Mouse (Mus musculus): ENCODE results near the gene Emp3.
A peak's percentile ranks its signal among the peaks of the same experiment; 100 is the strongest.
"Not testable (repeated sequence)": the region's sequence is repeated elsewhere in the genome, so short reads cannot be mapped to it uniquely, and the experiment has no call there.

The Emp3 gene

DNA sequence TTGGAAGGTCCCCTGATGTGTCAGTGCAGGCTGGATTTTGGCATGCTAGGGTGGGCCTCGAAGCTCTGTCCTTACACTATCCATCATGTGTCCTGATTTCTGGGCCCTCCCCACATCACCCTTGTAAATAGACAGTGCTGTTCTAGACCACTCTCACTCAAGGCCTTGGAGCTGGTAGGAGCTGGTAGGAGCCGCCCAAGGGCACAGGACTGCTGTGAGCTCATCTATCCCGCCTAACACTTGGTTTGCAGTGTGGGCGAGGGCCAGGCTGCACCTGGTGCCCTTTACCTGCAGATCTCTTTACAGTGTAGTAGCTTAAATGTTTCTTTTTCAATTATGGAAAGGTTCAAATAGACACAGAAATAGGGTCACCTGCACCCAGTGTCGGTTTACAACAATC, 6.2 kb downstream of the Emp3 start:
- no peak for DNase-seq

DNA sequence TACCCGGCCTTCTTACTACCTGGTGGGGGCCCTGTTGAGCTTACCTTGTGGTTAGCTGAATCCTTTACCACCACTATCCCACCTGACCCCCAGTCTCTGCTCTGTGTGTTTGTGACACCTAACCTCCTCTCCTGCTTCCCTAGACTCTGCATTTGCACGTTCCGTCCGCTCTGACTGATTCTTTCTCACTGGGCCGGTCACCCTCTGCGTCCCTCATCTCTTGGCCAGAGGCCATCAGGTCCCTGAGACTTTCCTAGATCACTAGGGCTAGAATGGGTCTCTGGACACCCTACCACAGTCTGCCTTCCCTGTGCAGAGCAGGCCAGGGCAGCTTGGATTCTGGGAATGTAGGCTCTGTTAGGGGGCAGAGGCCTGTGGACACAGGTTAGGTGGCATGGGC, 7.1 kb downstream of the Emp3 start:
- DNase-seq: no peak

DNA sequence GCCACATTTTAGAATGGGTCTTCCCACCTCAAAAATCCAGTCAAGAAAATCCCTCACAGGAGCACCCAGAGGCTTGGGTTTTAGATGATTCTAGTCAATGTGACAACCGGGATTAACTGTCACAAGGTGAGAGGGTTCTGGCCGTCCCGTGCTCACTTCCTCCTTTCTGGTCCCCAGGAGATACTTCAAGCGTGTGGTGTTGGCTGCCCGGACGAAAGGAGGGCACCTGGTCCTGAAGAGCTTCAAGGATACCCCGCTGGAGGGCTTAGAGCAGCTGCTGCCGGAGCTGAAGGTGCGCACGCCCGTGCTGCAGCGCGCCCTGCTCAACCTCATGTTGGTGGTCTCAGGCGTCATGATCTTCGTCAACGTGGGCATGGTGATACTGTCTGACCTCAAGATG, 12.1 kb downstream of the Emp3 start:
- no peak for DNase-seq

DNA sequence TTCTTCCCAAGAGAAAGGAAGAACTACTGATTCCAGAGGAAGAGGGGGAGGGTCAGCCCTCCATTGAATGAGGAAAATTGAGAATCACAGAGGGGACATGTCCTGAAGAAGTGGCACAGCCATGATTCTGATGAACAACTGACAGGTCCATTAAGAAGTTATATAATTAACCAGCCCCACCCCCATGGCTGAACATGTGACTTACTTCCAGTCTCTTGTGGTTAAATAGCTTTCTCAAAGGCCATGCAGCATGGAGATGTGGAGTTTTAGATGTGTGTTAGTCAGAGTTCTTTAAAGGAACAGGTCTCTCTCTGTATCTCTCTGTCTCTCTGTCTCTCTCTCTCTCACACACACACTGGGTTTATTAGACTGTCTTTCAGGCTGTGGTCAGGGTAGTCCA, 12.8 kb downstream of the Emp3 start:
- DNase-seq: no peak

DNA sequence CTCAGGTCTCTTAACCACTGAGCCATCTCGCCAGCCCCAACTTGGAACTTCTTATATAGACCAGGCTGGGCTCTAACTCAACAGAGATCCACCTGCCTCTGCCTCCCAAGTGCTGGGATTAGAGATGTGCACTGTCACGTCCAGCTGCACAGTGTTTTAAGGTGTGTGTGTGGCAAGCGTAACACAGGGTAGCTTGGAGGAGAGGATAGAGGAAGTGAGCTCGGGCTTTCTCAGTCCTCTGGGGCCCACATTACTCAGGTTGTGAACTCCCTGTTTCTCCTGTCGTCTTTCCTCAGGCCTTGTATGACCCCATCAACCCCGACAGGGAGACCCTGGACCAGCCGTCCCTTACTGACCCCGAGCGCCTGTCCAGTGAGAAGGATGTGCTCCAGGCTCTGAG, 14.6 kb downstream of the Emp3 start:
- DNase-seq: no peak

DNA sequence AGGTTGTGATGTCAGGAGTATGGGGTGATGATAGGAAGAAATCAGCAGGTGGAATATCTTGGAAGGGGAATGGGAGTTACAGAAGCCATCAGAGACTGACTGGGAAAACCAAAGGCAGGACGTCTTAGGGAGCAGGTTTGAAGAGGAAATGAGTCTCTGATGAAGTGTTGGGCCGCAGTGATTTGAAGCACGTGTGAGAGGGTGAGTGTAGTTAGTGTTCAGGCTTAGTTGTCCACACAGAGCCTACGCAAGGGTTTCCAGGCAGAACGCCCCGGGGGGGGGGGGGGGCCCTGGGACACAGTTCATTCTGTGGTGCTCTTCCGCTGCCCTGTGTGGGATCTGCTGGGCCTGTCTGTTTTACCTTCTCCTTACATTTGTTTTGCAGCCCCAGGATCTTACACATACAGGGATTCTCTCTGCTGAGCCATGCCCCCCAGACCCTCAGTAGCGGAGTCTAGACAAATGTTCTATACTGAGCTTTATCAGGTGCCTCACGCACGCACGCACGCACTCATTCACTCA, 18.7 kb downstream of the Emp3 start:
- no peak for DNase-seq

DNA sequence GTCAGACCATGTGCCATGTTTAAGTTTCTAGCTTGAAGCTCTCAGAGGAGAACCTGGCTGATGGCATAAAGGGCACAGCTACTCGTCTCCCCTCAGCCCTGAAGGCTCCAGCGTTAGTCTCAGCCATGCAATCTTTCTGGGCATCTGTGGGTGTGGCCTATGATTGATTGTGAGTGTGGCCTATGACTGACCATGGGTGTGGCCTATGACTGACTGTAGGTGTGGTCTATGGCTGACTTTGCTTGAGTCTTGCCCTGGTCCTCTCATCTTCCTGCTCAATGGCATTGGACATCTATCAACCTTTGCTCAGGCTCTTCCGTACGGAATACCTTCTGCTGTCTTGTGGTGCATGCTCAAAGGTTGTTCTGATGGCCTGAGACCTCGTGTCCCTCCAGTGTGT, 19.6 kb downstream of the Emp3 start:
- DNase-seq: peak; percentile 47 to 57

DNA sequence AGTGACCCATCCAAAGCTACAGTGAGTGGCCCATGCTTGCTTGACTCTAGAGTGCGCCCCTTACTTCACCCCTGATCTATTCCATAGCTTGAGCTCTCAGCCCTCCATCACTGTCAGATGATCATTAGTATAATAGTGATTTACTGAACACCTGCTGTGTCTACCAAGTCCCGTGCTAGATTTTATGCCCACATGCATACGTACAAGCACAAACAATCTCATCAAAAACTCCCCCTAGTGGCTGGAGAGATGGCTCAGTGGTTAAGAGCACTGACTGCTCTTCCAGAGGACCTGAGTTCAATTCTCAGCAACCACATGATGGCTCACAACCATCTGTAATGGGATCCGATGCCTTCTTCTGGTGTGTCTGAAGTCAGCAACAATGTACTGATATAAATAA, 23.1 kb downstream of the Emp3 start:
- DNase-seq: not testable (repeated sequence)

DNA sequence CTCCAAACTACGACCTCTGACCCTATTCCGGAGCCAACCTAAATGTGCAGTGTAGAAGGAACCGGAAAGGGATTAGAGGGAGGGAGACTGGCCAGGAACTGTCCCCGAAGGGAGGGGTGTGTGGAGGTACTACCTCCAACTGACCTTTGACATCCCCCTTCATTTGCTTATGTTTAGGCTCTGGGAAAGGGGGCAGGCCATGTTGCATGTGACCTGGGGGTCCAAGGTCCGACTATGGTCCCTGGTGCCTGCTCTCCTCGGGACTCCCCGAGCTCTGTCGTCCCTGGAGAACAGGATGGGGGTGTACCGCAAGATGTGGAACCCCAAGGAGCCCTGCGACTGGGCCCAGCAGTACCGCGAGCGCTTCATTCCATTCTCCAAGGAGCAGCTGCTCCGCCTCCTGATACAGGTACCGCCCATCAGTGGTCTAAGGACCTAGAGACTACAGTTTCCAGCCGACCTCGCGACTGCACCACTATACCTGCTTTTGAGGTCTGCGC, 23.9 kb downstream of the Emp3 start:
- peak; percentile 65 to 74 for DNase-seq

DNA sequence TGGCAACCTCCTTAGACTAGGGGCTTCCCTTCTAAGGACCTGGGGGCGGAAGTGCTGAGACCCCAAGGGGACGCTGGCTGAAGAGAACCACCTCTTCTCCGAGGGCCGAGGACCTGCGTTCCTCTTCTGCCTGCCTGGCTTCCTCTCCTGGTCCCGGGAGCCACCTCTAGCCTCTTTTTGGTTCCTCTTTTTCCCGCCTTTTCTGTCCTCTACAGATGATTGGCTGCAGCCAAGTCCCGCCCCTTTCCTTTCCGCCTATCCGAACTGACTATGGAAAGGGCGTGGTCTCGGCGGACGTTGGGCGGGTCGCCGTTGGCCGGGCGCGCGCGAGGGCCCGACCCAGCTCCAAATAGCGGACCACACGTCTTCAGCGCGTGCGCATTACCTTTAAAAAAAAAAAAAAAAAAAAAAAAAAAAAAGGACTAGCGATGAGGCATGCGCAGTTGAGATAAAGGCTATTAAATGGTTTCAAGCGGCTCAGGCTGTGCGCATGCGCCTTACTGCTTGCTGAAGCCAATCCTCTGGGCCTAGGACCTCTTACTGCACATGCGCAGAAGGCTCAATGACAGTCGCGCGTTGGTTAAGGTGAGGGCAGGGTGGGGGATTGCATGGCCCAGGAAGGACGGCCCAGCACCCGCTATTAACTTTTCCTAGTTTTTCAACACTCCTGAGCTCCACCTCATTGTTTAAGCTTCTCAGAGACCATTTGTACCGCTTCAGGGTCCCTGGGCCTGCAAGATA, 24.5 kb downstream of the Emp3 start, which contains the start of the genes Syngr4 and Tmem143:
Syngr4 (minus strand) TSS at position 198 of the 741 bp plus-strand sequence.
Tmem143 (plus strand) TSS at position 425 of the 741 bp plus-strand sequence.
- peak; percentile 98 to 99 for DNase-seq

DNA sequence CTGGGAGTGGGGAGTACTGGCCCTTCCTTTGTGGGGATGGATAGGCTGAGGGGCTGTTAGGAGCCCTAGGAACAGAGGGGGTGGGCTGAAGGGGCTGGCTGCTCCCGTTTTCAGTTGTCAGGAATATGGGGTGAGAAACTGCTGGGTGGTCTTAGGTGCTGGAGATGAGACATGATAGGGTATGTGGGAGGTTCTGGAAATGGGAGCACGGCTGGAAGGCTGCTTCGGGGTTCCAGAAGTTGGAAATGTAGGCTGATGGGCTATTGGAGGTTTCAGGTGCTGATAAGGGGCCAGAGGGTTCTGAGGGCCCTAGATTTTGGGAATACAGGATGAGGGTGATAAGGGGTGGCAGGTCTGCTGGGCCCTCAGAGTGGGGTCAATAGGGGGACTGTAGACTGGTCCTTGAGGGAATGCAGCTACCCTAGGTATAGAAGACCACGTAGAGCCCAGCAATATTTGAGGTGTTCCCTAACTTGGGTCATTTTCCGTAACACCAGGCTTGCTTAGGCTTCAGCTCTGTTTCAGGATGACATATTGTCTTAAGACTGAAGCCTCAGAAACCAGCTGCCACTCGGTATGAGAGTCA, 25.2 kb downstream of the Emp3 start:
- DNase-seq: no peak

DNA sequence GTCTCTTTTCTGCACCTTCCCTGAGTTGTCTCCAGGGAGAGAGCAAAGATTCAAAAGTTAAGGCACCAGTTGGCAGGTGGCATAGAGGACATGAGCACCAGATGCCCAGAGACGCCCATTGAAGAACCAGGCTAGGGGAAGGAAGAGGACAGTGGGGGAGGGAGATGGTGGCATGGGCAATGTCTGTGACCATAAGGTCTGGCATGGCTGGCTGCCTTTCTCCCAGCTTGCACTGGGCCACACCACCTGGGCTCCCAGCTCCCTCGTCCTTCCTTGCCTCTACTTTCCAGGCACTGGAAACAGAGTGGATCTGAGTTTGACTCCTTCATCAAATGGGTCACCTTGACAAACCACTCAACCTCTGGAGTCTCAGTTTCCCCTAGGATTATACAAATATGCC, 28.6 kb downstream of the Emp3 start:
- DNase-seq: no peak

DNA sequence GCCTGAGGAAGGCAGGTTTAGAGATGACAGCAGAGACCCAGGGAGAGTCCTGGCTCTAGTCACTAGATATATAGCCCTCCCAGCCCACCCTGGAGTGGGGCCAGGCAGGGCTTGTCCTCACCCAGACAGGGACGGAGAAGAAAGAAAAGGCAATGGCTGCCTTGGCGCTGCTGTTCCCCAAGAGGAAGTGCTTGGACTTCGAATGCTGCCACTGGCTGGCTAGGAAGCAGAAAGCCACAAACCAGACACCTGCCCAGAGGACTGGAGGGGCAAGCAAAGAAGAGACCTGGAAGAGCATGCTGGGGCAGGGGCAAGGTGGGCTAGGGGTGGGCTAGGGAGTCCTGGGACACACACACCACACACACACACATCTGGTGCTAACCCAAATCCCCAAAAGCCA, 34.0 kb downstream of the Emp3 start:
- no peak for DNase-seq

DNA sequence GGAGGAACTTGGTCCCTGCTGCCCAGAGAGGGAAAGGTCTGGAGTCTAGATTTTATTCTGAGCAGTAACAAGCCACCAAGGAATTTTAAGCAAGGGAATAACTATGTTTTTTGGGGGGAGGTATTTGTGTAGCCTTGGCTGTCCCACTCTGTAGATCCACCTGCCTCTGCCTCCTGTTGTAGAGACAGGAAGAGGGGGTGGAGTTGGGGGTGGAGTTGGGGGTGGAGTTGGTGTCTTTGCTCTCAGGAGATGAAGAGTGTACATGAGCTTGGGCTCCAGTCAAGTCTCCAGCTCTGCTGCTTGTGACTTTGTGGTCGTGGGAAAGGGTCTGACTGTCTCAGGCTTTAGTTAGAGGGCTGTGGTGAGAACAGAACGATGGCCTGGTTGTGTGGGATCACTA, 40.2 kb downstream of the Emp3 start:
- no peak for DNase-seq

DNA sequence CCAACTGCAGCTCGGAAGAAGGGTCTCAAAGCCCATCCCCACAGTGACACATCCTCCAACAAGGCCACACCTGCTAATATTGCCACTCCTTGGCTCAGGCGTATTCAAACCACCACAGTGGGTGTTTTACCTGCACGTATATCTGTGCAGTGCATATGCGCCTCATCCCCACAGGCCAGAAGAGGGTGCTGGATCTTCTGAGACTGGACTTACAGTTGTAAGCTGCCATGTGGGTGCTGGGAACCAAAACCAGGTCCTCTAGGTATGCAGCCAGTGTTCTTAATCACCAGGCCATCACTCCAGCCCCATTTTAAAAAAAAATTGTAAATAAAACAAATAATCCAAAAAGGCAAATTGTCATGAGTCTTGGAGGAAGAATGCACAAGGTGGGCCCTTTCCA, 40.7 kb downstream of the Emp3 start:
- DNase-seq: no peak

DNA sequence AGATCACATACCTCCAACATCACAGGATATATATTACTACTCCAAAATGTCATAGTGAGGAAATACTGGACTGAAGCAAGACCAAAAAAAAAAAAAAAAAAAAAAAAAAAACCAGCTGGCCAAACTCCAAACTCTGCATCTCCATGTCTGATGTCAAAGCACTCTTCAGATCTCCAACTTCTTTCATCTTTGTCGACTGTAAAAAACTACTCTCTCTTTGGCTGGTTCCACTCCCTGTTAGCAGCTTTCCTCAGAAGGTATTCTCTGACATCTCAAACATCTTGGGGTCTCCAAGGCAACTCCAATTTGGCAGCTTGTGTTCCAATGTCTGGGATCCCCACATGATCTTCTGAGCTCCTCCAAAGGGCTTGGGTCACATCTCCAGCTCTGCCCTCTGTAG, 42.9 kb downstream of the Emp3 start, which contains the start of gene Grin2d:
Grin2d (minus strand) TSS at position 101 of the 400 bp plus-strand sequence.
- not testable (repeated sequence) for DNase-seq

DNA sequence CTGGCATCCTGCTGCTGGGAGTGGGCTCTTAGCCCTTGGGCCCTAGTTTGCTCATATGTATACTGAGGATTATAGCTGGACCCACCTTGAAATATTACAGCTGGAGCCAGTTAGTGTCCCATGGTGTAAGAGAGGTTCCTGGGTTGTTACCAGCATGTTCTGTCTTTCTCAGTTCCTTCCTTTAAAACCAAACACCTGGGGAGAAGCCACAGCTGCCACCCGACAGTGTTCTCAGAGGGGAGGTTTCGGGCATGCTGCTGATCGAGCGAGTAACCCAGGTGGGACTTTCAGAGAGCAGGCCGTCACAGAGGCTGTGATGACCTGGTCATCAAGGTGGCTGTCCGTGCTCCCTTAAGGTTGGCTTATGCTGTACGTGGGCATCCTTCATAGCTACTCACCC, 44.3 kb downstream of the Emp3 start:
- no peak for DNase-seq

DNA sequence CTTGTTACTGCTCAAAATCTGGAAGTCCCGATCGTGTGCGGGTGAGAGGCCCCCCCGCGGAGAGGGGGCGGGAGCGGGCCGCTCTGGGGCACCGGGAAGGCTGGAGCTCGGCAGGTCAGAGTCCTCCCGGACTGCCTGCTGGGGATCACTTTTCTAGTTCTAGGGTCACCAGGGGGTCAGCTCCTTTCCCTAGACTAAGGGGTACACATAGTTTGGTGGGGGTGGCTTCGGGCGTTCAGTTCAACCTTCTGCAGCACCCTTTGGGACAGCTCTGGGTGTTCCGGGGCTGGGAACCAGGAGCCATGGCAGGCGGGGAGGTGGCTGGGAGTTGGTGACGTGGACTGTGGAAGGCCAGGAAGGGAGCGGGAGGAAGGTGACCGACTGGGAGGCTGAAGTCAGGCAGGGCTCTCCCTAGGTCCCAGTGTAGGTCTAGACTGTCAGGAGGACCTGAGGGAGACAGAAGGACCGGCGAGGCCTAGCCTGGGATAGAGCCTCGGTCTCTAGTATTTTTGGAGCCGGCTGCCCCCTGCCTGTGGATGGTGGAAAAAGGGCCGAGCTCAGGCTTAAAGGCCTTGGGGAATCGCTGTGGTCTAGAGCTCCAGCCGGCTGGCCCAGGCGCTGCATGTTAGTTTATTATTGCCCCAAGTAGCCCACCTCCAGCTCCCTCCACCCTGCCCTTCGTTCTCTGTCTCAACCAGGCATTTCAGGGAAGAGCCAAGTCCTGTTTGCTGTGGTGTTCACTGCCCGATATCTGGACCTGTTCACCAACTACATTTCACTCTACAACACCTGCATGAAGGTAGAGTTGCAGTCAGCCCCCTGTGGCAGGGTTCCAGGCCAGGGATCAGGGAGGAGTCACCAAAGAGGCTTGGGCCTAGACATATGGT, 47.9 kb downstream of the Emp3 start:
- DNase-seq: peak; percentile 70 to 75

DNA sequence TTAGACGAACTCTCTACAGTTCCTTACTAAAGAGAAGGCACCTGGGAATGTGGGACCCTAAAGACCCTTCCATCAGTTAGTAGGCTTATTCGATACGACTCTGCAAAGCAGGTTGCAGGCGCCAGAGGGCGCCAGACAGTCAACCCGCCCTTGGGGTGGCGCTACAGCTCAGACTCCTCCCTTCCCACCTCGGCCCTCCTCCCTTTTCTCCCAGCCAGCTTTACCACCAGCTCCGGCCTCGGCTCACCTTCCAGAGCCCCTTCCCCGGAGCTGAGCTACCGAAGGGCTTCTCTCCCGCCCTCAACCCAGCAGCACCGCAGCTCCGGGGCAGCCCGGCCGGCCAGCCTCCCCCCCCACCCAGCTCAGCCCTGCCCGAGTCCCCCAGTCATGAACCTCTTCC, 48.6 kb downstream of the Emp3 start, which contains the start of gene Kdelr1:
Kdelr1 (plus strand) TSS at position 149 of the 400 bp plus-strand sequence.
- DNase-seq: peak; percentile 90 to 93

DNA sequence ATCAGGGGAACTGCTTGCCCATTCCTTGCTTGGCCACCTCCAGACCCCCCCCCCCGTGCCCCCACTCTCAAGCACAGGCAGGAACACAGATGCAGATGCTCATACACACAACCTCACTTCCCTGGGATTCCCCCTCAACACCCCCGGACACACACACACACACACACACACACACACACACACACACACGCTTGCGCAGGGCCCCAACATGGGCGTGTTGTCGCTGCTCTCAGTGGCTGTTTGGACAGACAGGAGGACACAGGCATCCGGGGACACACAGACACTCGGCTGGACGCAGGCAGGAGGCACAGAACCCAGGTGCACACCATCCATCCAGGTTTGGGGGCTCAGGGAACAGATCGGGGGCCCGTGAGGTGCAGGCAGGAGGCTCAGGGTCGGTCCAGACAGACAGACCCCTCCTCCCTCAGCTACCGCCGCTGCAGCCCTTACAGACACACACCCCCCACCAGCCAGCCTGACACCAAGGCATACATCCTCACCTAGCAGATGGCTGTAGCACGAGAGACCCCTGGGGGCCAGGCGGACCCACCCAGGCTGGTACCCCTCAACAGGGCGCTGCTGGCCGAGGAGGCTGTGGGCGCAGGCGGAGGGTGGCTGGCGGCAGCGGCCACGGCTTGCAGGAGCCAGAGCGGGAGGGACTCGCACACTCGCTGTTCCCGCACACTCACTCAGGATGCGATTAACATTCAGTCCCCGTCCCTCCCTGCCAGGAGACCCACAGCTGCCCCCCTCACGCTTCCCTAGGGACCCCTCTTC, 50.7 kb downstream of the Emp3 start:
- DNase-seq: peak in 1 of 2 experiments; percentile 33

DNA sequence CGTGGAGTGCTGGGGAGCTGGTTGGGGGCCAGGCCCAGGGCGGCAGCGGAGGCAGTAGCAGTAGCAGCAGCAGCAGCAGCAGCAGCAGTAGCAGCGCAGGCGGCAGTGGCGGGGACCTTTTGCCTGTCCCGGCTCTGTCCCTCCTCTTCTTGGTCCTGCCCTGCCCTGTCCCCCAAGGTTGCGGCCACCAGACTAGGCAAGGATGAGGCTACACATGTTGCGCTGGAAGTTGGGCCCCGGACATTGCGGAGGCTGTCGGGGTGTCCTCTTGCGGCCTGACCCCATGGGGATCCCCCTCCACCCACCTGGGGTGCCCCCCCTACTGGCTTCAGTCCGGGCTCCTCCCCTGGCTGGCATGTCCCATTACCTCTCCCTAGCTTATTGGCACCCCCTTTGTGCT, 51.4 kb downstream of the Emp3 start:
- DNase-seq: peak in 1 of 2 experiments; percentile 33

DNA sequence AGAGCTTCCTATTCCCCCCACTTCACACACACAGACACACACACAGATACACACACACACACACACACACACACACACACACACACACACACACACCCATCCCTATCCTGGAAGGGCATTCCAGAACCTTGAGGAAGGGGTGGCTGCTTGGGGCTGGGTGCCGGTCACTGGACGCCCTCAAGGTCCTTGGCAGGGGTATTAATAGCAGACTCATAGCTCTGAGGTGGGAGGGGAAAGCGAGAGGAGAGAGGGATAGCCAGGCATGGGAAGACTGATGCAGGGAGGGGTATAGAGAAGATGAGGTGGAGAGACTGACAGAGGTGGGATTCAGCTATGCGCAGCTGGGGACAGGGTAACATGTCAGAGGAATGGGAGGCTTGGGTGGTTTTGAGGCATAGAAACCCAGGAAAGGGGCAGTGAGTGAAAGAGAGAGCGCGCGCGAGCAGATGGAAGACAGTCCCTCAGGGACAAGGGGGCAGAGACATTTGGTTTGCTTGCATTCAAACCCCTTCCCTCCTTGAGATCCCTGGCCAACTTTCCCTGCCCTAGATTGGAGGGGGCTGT, 52.0 kb downstream of the Emp3 start:
- DNase-seq: no peak
